Mouse (Mus musculus): ENCODE data around the gene Ap4e1. TPM values are rescaled to one million over a fixed set of nuclear protein-coding genes. Genes with fewer than 3 reads are reported as not detected.

The Ap4e1 gene
- 10 to 100 TPM; 15.4 to 18.8 TPM for total RNA-seq (2023)

DNA sequence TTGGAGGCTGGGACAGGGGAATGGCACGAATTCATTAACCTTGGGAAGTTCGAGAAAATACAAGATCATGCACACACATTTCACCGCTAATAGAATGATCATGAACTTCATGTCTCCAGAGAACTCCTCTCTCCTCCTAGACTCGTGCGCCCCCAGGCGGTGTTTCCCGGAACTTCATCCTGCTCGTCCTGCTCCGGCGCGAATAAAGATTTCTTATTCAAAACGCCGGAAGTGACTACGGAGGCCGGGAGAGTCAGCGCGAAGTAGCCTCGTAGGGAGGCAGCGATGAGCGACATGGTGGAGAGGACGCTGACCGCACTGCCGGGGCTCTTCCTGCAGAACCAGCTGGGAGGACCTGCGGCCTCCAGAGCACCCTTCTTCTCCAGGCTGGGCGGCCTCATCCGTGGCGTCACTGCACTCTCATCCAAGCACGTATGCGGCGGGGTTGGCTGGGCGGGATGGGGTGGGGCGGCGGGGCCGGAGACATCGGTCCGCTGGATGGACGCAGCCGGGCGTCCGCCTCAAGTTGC lies at the start of gene Ap4e1:
TSS of gene Ap4e1 (plus strand) at position 249 of the 530 bp plus-strand sequence.

DNA sequence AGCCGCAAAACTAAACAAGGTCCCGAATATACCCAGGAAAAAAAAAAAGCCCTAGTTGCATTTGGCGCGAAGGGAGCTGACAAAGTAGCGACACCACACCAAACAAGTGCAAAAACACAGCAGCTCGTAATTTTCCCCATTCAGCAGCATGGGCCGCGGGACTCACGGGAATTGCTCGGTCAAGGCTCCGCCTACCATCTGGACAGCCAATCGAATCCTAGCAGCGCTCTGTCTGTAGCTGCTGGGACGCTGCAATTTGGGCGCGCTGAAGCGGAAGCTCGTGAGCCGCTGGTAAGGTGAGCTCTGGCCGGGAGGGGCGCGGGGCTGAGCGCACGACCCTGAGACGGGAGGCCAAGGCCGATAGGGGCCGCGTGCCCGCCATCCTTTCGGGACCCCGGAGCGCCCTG lies 61.9 kb downstream of the Ap4e1 start, which contains the start of gene Blvra:
TSS of gene Blvra (plus strand) at position 231 of the 407 bp plus-strand sequence.

Other genes starting within 250 kb of the Ap4e1 start
- under 1 TPM in 1 of 2 experiments, not detected in 1; 0.39 TPM for gene Usp50, start 225.2 kb upstream of the Ap4e1 start, total RNA-seq (2023)
- gene Trpm7, start 132.5 kb upstream of the Ap4e1 start, total RNA-seq (2023) = 10 to 100 TPM; 58.4 to 73.4 TPM
- 100 to 1,000 TPM; 105 to 107 TPM for gene Sppl2a, start 75.5 kb upstream of the Ap4e1 start, total RNA-seq (2023)
- gene Blvra, start 61.9 kb downstream of the Ap4e1 start, total RNA-seq (2023) = 100 to 1,000 TPM in 1 of 2 experiments, 10 to 100 TPM in 1; 76.1 to 102 TPM
- gene Ncaph, start 125.2 kb downstream of the Ap4e1 start, total RNA-seq (2023) = 1 to 10 TPM; 3.6 to 4.6 TPM
- 10 to 100 TPM; 38.5 to 39.2 TPM for gene Itpripl1, start 134.7 kb downstream of the Ap4e1 start, total RNA-seq (2023)
- under 1 TPM; 0.58 to 0.86 TPM for gene 1810024B03Rik, start 199.6 kb downstream of the Ap4e1 start, total RNA-seq (2023)
- 10 to 100 TPM; 95.6 to 97.0 TPM for gene Snrnp200, start 199.7 kb downstream of the Ap4e1 start, total RNA-seq (2023)
- gene Ciao1, start 239.1 kb downstream of the Ap4e1 start, total RNA-seq (2023) = 10 to 100 TPM; 36.1 to 37.2 TPM
- gene Tmem127, start 239.2 kb downstream of the Ap4e1 start, total RNA-seq (2023) = 10 to 100 TPM; 58.5 to 60.8 TPM

All from monocyte, adult 59 days (primary cell).